Mouse (Mus musculus): ENCODE results near the gene Klf16.

- TF ChIP-seq CTCF (IDR thresholded peaks at IDR 0.05; ENCODE audit: control insufficient read depth, insufficient read depth, insufficient replicate concordance, low read depth, low read length) (no peak), POLR2A (IDR thresholded peaks at IDR 0.05; ENCODE audit: control insufficient read depth, low read depth, low read length) (no peak)
These were observed 2.2 kb downstream of the Klf16 start for GRCm38 (mm10) chr10:80574896-80575295.

All from testis, adult 2 months (tissue).